Mouse (Mus musculus) lung, postnatal 0 days (tissue): ENCODE data around the gene Alox12.

Experiments
- CTCF ChIP-seq: IDR thresholded peaks from 2 replicates; pipeline ENCODE4 v1.5.1; 2016; ENCODE audit warnings: antibody characterized with exemption, mild to moderate bottlenecking
- EP300 ChIP-seq: IDR thresholded peaks from 2 replicates; pipeline ENCODE4 v1.6.1; 2016; ENCODE audit warnings: antibody characterized with exemption, mild to moderate bottlenecking, control low read depth

DNA sequence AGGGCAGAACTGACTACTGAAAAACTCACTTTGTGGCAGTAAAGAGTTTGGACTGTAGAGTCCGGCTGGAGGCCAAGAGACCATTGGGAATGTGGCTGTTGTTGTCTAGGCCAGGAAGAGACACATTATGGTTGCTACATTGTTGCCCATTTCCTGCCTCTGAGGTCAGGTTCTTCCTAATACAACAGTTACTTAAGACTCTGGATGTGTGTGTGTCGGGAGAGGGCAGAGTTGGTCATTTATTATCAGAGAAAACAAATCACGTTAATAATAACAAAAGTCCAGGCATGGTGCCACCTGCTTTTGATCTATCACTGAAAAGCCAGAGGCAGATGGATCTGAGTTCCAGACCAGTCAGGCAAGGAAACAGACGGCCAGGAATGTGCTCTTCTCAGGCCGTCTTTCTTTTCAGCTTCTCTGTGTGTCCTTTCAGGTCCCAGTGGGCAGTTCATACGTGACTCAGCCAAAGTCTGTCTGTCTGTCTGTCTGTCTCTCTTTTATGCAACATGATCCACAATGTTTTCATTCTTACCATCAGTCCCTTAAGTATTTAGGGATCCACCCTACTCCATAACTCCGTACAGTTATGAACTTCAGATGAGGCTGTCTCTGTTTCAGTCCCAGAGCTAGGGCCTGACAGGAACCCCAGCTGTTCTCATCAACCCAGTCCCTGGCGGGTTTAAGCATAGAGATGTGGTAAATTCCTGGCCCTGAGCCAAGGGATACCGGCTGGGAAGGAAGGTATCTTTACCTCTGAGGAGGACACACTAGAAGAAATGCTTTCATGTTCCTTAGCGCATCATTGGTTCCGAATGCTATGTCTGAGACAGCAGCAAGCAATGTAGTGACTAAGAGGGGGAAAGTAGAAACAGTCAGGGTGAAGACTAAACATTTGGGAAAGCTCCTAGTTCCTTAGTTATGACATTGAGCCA is 61.5 kb downstream of the Alox12 start:
- TF ChIP-seq EP300 = peak; percentile 79
- no peak for TF ChIP-seq CTCF
